ENCODE assay signal across 18 mouse cellular contexts in genomic region chr6:100132916-100133600, GRCm38 (mm10).
DNase-seq lines count a peak whose midpoint lies in the region; ATAC-seq and TF ChIP-seq lines count a peak whose summit lies in the region.
"Had no signal": no experiment of that assay in that cellular context is flagged by ENCODE, and none has a peak within 500 bp of the region (broad histone marks: within the 10 kb centered on the region; RNA-seq: fewer than 3 reads in every experiment).

No protein-coding gene starts in this region.

- no peak overlapping the region for H3K4me3 ChIP-seq in embryonic facial prominence, embryonic 12.5 days
- no peak overlapping the region for H3K4me3 ChIP-seq in embryonic facial prominence, embryonic 10.5 days
- no peak overlapping the region for H3K4me3 ChIP-seq in heart, embryonic 13.5 days
- H3K4me3 ChIP-seq in neural tube, embryonic 14.5 days (ENCODE audit: low read depth, low read length): no peak overlapping the region
- H3K4me3 ChIP-seq in neural tube, embryonic 15.5 days (replicated peaks): no peak overlapping the region
- no peak overlapping the region for H3K4me3 ChIP-seq in stomach, postnatal 0 days (ENCODE audit: low read depth, low read length)
- no peak overlapping the region for H3K4me3 ChIP-seq in gastrocnemius, adult 2 months

- no peak overlapping the region for H3K4me2 ChIP-seq in embryonic facial prominence, embryonic 12.5 days (replicated peaks)
- peak overlapping the region; percentile 33 for H3K4me2 ChIP-seq in heart, embryonic 13.5 days
- no peak overlapping the region for H3K4me2 ChIP-seq in neural tube, embryonic 14.5 days (ENCODE audit: low read depth, low read length)
- no peak overlapping the region for H3K4me2 ChIP-seq in neural tube, embryonic 15.5 days
- H3K4me2 ChIP-seq in stomach, postnatal 0 days (replicated peaks; ENCODE audit: low read depth): no peak overlapping the region

- H3K36me3 ChIP-seq in embryonic facial prominence, embryonic 12.5 days: no peaks in the 10 kb centered on the region
- no peaks in the 10 kb centered on the region for H3K36me3 ChIP-seq in embryonic facial prominence, embryonic 10.5 days (replicated peaks)
- H3K36me3 ChIP-seq in heart, embryonic 13.5 days: no peaks in the 10 kb centered on the region
- H3K36me3 ChIP-seq in neural tube, embryonic 14.5 days (ENCODE audit: control insufficient read depth, insufficient read depth, low read length): no peaks in the 10 kb centered on the region
- H3K36me3 ChIP-seq in neural tube, embryonic 15.5 days: no peaks in the 10 kb centered on the region
- H3K36me3 ChIP-seq in stomach, postnatal 0 days (ENCODE audit: control insufficient read depth, insufficient read depth, low read length): no peaks in the 10 kb centered on the region

- ATAC-seq in embryonic facial prominence, embryonic 12.5 days (ENCODE audit: insufficient number of reproducible peaks, insufficient read depth, low FRiP score, low TSS enrichment): 0 out of 2 replicates have a peak, but pooled peaks have one; percentile 16
- no peak for ATAC-seq in heart, embryonic 13.5 days (ENCODE audit: extremely low read depth, insufficient number of reproducible peaks, low FRiP score, low TSS enrichment)
- peak; percentile 61; the same call in 1 of the 2 replicates for ATAC-seq in neural tube, embryonic 14.5 days (ENCODE audit: low read depth)
- ATAC-seq in neural tube, embryonic 15.5 days (ENCODE audit: low FRiP score): no peak
- ATAC-seq in stomach, postnatal 0 days (ENCODE audit: low FRiP score, low TSS enrichment): 0 out of 2 replicates have a peak, but pooled peaks have one; percentile 13
- ATAC-seq: activated CD4-positive, CD25-positive, alpha-beta regulatory T cell, adult 4 months; intestine, postnatal 0 days had no signal

- intact Hi-C loops in gastrocnemius, adult 2 months (cut with DNase I): no loop called here

- 0 out of 2 replicates have a peak, but pooled peaks cover 7% of the 10 kb centered on the region for H3K27me3 ChIP-seq in embryonic facial prominence, embryonic 12.5 days
- peaks cover 72% of the 10 kb centered on the region for H3K27me3 ChIP-seq in embryonic facial prominence, embryonic 10.5 days (replicated peaks; ENCODE audit: low read depth, poor library complexity, severe bottlenecking)
- H3K27me3 ChIP-seq in heart, embryonic 13.5 days (replicated peaks): peaks cover 34% of the 10 kb centered on the region
- no peaks in the 10 kb centered on the region for H3K27me3 ChIP-seq in neural tube, embryonic 14.5 days (ENCODE audit: control insufficient read depth, insufficient read depth, low read length)
- H3K27me3 ChIP-seq in neural tube, embryonic 15.5 days (replicated peaks): peaks cover 23% of the 10 kb centered on the region
- no peaks in the 10 kb centered on the region for H3K27me3 ChIP-seq in stomach, postnatal 0 days (ENCODE audit: control insufficient read depth, insufficient read depth, low read length)
- H3K27me3 ChIP-seq: CH12.LX had no signal

- no peak overlapping the region for H3K27ac ChIP-seq in embryonic facial prominence, embryonic 12.5 days
- H3K27ac ChIP-seq in embryonic facial prominence, embryonic 10.5 days (replicated peaks): no peak overlapping the region
- peak overlapping the region; percentile 80 for H3K27ac ChIP-seq in heart, embryonic 13.5 days (replicated peaks)
- H3K27ac ChIP-seq in neural tube, embryonic 14.5 days (ENCODE audit: low read depth, low read length): no peak overlapping the region
- H3K27ac ChIP-seq in neural tube, embryonic 15.5 days (replicated peaks): no peak overlapping the region
- no peak overlapping the region for H3K27ac ChIP-seq in stomach, postnatal 0 days (replicated peaks)
- H3K27ac ChIP-seq in gastrocnemius, adult 2 months: no peak overlapping the region

- H3K9ac ChIP-seq in embryonic facial prominence, embryonic 12.5 days: no peak overlapping the region
- H3K9ac ChIP-seq in heart, embryonic 13.5 days: no peak overlapping the region
- H3K9ac ChIP-seq in neural tube, embryonic 14.5 days (replicated peaks; ENCODE audit: low read depth, low read length): no peak overlapping the region
- H3K9ac ChIP-seq in neural tube, embryonic 15.5 days (replicated peaks): no peak overlapping the region
- H3K9ac ChIP-seq in stomach, postnatal 0 days (ENCODE audit: low read length): no peak overlapping the region

- WGBS in embryonic facial prominence, embryonic 12.5 days: 28% methylated on average over 4 of the region's 4 CpGs
- 38% methylated on average over 4 of the region's 4 CpGs for WGBS in embryonic facial prominence, embryonic 10.5 days
- WGBS in heart, embryonic 13.5 days: 14% methylated on average over 4 of the region's 4 CpGs
- WGBS in neural tube, embryonic 14.5 days: 47% methylated on average over 4 of the region's 4 CpGs
- WGBS in neural tube, embryonic 15.5 days: 34% methylated on average over 4 of the region's 4 CpGs
- WGBS in stomach, postnatal 0 days: 33% methylated on average over 4 of the region's 4 CpGs

- H3K9me3 ChIP-seq in embryonic facial prominence, embryonic 12.5 days: no peaks in the 10 kb centered on the region
- H3K9me3 ChIP-seq in embryonic facial prominence, embryonic 10.5 days: no peaks in the 10 kb centered on the region
- H3K9me3 ChIP-seq in heart, embryonic 13.5 days: no peaks in the 10 kb centered on the region
- H3K9me3 ChIP-seq in neural tube, embryonic 14.5 days (ENCODE audit: control insufficient read depth, low read length): no peaks in the 10 kb centered on the region
- no peaks in the 10 kb centered on the region for H3K9me3 ChIP-seq in neural tube, embryonic 15.5 days (replicated peaks)
- no peaks in the 10 kb centered on the region for H3K9me3 ChIP-seq in stomach, postnatal 0 days (ENCODE audit: control insufficient read depth, low read length)

- no peak for TF ChIP-seq CTCF in stomach, postnatal 0 days (IDR thresholded peaks at IDR 0.05; ENCODE audit: low read depth)
- no peak for TF ChIP-seq CTCF in gastrocnemius, adult 2 months (IDR thresholded peaks at IDR 0.05)

- no peak for TF ChIP-seq EP300 in stomach, postnatal 0 days (optimal IDR thresholded peaks at IDR 0.05)

- H3K4me1 ChIP-seq in embryonic facial prominence, embryonic 12.5 days: peaks cover 8% of the 10 kb centered on the region
- peaks cover 17% of the 10 kb centered on the region for H3K4me1 ChIP-seq in embryonic facial prominence, embryonic 10.5 days
- H3K4me1 ChIP-seq in heart, embryonic 13.5 days: peaks cover 26% of the 10 kb centered on the region
- H3K4me1 ChIP-seq in neural tube, embryonic 14.5 days (ENCODE audit: control insufficient read depth, insufficient read depth, low read length): 0 out of 2 replicates have a peak, but pooled peaks cover 3% of the 10 kb centered on the region
- peaks cover 17% of the 10 kb centered on the region for H3K4me1 ChIP-seq in neural tube, embryonic 15.5 days
- H3K4me1 ChIP-seq in stomach, postnatal 0 days (replicated peaks; ENCODE audit: control insufficient read depth, insufficient read depth): no peaks in the 10 kb centered on the region

- no peak for DNase-seq in embryonic facial prominence, embryonic 10.5 days (ENCODE audit: low spot score)
- no peak for DNase-seq in heart, postnatal 4 days
- DNase-seq in stomach, postnatal 0 days (ENCODE audit: low spot score): no peak
- no peak for DNase-seq in gastrocnemius, adult 2 months
- DNase-seq: adrenal gland, postnatal 36 days; gastrocnemius, postnatal 10 days; kidney, postnatal 10 days; lung, adult 2 months; lung, postnatal 4 days; right cerebral cortex, adult 18-20 months; thymus, postnatal 4 days had no signal

Comparison
In these comparisons a context has a peak if more than half of its experiments do, and no peak if none do; other contexts are left out.
1. ATAC-seq: peak in embryonic facial prominence, embryonic 12.5 days (single experiment), neural tube, embryonic 14.5 days (single experiment) and stomach, postnatal 0 days (single experiment); none in heart, embryonic 13.5 days (single experiment) and neural tube, embryonic 15.5 days (single experiment).